Mouse (Mus musculus): ENCODE data around the gene Pard3b.

DNA sequence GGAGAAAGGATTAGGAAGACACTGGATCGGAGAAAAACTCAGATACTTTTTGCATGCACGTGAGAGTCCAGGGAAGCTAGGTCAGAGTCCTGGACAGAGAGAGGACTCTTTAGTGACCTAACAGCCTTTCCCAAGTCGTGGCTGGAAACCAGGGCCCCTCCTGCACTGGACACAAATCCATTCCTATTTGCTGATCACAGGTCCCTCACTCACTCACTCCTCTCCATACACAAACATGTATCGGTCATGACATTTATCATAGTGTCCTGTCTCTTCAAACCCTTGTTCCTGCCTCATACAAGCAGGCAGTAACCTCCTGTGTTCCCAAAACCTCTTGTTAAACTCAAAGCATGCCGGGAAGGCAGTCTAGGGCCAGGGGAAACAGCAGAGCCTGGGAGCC, 1028.2 kb downstream of the Pard3b start:
- no peak for TF ChIP-seq GATA1 (IDR thresholded peaks at IDR 0.05; ENCODE audit: borderline replicate concordance, low read length)
- TF ChIP-seq FLI1 (IDR thresholded peaks at IDR 0.05; ENCODE audit: low read length): no peak

Measured in megakaryocyte, embryonic 14.5 days (primary cell).